Mouse (Mus musculus) ZHBTc4 (cell line): ENCODE data around the gene Tpte.
A peak's percentile ranks its signal among the peaks of the same experiment; 100 is the strongest.

Experiments
- DNase-seq: peaks from one replicate; pipeline ENCODE4 v3.0.0-alpha.2; 2011; ENCODE audit warnings: low read depth, low spot score

The Tpte gene

DNA sequence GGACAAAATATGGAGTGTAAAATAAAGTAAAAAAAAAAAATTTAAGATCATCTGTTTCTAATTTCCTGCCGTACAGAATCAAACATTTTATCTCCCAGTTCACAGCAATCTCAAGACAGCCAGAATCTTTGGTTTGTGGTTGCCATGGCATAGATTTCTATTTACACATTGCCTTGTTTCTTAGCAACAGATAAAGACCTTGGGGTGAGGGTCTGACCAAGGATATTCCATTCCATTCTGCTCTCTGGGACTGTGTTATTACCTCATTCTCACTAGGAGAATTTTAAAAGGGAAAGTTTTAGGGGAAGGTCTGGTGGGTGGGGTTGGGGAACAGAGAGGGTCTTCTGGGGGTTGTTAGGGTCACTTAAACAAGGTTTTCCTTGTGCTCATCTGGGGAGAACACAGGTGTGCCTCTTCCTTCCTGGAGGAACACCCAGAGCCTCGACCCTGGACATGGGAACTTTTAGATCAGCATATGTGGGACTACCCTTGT lies at the start of gene Tpte:
Gene Tpte (plus strand): TSS at position 443 of the 493 bp plus-strand sequence.
- no peak for DNase-seq

DNA sequence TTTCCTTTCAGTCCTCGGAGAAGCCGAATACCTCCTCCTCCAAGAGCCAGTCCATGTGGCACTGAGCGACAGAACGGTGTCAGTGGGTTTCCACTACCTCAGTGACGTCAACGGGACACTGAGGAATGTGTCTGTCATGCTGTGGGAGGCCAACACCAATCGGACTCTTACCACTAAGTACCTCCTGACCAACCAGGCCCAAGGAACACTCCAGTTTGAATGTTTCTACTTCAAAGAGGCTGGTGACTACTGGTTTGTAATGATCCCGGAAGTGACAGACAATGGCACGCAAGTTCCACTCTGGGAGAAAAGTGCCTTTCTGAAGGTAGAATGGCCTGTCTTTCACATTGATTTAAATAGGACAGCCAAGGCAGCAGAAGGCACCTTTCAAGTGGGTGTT lies 40.3 kb upstream of the Tpte start:
- peak; percentile 67 for DNase-seq

DNA sequence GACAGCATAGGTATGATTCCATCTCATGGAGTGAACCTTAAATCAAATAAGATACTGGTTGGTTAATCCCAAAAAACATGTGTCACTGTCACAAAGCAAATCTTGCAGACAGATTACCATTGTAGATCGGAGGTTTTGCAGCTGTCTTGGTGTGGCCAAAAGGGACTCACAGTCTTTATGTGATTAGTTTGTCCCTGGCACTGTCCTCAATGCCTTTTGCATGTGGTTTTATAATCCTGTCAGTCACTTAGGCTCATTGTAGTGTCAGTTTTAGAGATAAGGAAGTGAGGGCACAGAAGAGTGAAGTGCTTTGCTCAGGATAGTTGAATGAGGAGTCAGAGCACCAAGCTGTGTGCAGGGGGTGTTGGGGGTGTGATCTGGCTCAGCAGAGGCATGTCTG lies 37.6 kb upstream of the Tpte start:
- DNase-seq, result no peak

DNA sequence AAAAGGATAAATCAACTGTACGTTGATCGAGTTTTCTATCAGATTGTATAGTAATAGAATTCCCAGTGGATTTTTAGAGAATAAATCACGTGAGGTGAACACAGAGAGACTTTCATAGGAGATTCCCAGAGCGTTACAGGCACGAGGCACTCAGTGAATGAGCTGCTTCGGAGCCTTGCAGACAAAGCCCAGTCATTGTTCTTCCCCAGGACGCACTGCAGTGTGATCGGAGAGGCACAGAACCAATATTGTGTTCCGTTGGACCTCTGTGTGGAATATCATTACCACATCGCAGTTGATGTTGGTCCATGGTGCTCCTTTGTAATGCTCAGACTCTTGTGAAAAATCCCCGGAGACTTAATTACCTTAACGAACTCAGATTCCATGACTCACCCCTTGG lies 35.3 kb upstream of the Tpte start:
- DNase-seq, result no peak

DNA sequence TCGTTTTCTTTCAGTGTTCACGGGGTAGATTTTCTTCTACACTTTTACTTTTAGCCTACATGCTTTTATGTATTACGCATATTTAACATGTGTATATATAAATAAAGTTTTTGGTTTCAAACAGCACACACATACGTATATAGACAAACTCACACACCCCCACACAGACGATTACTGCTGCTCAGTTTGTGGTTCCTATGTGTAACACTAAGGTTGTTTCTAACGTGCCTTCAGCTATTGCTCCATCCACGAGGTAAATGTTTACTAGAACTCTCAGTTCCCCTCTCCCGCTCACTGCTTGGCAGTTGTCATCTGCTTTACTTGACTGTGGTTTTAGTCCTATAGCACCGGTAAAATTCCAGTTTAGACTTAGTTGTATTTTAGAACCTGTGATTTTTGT lies 34.2 kb upstream of the Tpte start:
- no peak for DNase-seq

DNA sequence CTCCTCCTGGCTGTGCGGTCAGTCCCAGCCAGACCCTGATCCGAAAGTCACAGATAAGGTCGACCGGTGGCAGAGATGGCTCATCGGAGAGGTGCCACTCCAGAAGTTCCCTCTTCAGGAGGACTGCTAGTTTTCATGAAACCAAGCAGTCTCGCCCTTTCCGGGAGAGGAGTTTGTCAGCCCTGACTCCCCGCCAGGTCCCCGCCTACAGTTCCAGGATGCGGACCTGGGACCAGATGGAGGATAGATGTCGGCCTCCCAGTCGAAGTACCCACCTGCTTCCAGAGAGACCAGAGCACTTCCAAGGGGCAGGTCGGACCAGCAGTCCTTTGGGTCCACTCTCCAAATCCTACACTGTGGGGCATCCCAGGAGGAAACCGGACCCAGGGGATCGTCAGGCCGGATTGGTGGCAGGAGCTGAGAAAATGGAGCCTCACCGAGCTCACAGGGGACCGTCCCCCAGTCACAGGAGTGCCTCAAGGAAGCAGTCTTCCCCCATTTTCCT lies 24.2 kb upstream of the Tpte start:
- peak; percentile 16 for DNase-seq

DNA sequence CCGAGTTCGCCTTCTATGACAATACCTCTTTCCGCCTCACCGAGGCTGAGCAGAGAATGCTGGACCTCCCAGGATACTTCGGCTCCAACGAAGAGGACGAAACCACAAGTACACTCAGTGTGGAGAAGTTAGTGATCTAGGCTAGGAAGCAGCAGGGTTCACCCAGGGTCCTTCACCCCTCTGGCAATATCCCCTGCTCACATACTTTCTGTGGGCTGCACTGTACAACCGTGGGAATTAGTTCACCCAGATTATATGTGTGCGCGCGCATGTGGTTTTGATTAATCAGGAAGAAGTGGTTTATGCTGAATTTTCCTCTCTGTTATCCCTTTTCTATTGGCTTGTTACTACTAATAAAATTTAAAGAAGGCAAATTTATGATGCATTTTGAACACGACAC lies 23.7 kb upstream of the Tpte start:
- DNase-seq, result peak; percentile 24

DNA sequence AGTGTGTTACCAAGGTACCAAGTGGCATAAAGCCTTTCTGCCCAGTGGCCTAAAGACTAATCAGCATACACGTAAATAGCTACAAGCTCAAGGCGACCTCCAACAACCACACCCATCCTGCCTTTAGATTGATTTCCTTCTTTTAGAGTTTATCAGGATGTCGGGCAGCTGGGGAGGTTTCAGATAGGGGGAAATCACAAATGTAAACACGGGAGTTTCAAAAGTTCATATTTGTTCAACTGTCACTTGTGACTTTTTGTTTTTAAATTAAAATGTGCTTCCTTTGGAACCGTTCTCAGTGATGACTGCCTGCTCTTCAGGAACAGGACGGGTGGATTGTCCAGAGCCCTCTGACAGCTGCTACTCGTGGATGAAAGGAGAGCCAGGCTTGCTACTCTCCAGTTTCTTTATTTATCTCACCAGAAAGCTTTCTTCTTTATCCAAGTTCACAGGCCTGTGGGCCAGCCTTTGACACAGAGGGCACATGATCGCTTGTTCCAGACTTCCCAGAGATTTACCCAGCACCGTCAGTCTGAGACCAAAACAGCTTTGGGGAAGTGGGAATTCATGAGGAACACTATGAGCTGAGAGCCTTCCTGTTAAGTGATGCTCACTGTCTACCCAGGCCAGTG lies 23.0 kb upstream of the Tpte start:
- DNase-seq, result peak; percentile 28

DNA sequence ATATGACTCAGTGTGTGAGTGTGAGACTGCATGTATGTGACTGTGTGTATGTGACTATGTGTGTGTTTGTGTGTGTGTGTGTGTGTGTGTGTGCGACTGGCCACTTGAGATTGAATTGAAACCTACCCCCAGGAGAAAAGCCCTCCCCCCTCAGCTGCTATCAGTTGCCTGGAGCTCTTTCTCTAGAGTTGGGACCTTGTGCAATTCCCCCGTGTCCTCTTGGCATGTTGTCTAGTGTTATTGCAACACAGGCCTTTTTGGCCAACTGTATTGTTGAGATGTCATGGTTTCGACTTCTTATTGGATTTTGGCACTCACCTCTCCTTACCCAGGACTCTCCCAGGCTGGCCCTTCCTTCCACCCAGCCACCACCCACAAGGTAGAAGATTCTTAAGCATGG lies 21.0 kb upstream of the Tpte start:
- no peak for DNase-seq

DNA sequence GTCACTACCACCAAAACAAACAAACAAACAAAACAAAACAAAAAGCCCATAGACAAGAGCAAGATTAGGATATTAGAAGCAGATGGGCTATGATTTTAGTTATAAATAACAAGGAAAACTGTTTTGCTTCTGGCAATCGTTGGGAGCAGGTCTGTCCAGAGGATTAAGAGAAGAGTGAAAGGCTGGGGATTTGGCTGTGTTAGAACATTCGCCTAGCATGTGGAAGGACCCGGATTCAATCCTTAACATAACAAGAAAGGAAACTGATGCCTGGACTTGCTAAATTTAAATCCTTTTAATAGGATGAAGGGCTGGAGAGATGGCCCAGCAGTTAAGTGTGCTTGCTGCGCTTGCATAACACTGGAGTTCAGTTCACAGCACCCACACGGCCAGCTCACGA lies 18.9 kb upstream of the Tpte start:
- no peak for DNase-seq

DNA sequence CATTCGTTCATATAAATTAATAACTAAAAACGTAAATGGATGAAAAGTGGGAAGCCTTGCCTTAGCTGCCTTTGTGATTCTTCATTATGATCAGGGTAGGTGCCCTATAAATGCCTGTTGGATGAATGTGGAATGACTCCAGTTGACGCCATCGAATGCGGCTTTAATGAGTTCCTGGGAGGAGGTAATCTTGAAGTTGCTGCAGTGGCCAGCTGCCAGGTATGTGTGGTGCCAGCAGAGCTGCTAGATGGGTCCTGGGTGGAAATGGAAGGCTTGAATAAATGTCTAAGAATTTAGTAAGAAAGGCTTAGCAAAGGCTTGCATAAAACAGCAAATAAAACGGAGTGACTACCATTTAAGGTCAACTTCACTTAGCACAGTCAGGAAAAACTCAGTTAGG lies 18.5 kb upstream of the Tpte start:
- no peak for DNase-seq

DNA sequence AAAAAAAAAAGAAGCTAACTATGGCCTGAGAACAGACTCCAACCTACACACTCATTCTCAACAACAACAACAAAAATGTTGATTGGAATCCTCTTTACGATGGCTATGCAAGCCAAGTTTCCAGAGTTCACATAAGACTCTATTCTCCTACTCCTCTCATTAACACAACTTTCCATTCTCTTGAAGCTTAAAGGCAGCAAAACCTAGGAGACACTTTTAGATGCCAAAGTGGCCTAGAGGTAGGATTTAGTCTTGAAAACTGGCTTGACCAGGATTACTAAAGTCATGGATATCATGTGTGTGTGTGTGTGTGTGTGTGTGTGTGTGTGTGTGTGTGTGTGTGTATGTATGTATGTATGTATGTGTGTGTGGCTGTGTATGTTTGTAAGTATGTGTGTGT lies 18.0 kb upstream of the Tpte start:
- DNase-seq, result no peak

DNA sequence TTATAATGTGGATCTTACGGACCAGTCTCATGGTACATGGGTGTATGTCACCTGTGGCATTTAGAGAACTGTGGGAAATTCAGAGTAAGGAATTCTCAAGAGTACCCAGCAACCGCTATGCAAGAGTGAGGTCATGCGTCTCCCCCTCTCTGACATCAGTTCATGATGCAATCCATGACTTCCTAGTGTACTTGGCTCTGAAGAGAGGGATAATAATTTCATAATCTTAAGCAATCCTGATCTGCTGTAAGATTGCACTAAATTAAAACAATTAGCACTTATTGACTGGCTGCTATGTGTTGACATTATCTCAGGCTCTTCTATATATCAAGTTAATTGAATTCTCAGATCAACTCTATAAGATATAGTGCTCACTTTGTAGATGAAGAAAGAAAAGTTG lies 16.4 kb upstream of the Tpte start:
- DNase-seq, result no peak

DNA sequence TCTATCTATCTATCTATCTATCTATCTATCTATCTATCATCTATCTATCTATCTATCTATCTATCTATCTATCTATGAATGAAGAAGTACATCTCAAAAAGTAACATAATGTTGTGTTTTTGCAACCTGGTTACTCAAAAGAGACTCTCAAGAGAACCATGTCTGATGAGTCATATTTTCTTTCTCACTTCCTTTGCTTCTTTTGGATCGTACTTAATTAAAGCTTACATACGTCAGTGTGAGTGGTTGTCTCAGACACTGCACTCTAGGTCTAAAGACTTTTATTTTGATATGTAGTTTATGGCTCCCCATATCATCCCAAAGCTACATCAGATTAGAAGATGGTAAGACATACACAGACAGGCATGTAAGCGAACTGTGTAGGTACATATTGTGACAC lies 10.1 kb upstream of the Tpte start:
- DNase-seq, result no peak

DNA sequence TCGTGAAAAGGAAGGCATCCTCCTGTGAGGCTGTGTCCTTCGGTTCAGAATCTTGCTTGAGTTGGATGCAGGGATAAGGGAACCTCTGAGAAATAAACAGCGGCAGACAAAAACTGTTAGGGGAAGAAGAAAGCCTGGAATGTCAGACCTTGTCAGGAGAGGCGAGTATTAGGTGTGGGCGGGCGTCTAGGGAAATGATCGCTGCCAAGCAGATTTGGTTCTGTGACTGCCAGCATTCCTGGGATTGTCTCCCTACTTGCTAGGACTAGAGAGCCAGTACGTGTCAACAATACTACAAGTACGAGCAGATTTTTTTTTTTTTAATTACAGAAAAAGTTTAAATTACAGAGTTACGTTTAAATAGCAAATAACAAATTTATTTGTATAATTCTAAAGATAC lies 8.6 kb upstream of the Tpte start:
- DNase-seq, result peak; percentile 20

DNA sequence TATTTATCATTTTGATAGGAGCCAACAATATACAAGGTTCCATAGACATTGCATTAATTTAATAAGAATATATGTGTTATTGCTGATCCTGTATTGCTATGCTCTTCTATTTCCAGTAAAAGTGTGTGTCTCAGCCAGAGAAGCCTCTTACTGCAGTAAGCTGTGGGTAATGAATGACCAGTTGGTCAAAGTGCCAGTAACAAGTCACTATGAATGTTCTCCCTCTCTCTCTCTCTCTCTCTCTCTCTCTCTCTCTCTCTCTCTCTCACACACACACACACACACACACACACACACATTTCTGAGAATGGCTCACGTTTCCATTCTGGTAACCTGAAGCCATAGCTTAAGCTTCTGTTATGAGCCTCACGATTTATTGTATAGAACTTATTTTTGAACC lies 19.1 kb downstream of the Tpte start:
- DNase-seq, result no peak

DNA sequence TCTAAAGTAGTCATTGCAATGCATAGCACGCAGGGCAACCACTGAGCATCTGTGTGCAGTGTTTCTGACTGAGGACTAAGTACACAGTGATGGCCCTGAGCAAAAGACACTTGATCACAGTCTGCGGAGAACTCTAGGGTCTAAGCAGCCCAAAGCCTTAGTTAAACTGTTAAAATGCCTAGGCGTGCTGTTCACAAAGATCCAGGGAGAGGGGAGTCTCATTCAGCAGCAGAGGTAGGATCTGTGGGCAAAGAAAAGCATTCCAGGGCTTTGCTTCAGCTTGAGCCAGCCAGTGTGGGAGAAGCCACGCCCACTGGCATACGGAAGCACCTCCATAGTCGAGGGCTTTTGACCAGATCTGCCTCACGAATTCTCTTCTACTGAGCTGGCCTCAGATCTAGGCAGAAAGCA lies 19.7 kb downstream of the Tpte start:
- DNase-seq, result peak; percentile 61

DNA sequence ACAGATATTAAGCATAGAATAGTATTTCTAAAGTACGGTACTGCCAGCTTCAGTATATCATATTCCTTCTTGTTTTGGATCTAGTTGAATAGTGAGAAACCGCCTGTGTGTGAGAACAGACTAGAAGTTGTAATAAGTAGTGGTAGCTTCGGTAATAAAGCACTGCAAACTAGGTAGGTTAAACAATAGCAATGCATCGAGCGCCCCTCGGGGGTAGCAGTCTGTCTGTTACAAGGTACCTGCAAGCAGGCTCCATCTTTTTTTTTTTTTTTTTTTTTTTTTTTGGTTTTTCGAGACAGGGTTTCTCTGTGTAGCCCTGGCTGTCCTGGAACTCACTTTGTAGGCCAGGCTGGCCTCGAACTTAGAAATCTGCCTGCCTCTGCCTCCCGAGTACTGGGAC lies 20.8 kb downstream of the Tpte start:
- peak; percentile 8 for DNase-seq

DNA sequence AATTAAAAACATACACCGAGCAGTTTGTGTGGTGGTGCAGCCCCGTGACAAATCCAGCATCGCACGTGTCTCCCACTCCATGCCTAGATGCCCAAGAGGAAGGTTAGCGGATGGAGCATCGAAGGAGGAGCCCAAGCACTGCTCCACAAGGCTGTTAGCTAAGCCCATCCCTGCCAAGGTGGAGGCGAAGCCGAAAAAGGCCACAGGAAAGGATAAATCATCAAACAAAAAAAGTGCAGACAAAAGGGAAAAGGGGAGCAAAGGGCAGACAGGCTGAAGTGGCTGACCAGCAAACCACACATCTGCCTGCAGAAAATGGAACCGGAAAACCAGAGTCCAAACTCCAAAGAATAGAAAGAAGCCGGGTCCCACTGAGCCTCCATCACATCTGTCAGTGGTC lies 23.8 kb downstream of the Tpte start:
- no peak for DNase-seq

DNA sequence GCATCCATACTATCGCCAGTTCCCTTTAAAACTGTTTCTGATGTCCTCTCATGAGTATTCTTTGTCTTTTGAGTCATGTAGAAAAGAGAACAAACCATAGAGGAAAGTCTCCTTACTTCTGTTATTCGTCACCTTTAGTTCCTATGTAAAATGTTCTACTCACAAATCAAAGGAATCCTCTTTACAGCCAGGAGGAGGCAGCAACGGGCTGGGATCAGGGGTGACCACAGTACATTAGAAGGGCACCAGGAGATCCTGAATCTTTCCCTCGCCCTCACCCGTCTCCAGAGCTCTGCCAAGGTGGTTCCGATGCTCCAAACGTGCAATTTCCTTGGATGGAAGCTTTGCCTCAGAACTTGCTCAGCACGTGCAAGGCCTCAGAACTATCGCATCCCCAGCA lies 28.2 kb downstream of the Tpte start:
- DNase-seq, result peak; percentile 44

DNA sequence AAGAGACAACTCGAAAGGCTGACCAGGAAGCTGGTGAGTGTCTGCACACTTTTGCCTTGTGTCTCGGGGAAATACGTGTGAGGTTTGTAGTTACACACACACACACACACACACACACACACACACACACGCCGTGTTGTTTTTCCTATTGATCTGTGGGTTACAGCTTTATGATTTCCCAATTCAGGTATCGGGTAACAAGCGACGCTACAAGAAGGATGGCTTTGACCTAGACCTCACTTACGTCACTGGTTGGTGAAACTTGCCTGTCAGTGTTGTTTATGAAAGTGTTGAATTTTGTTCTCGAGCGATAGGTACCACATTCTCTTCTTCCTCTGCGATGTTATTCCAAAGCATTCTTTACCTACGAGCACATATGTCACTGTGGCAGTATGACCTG lies 52.2 kb downstream of the Tpte start:
- DNase-seq, result no peak

DNA sequence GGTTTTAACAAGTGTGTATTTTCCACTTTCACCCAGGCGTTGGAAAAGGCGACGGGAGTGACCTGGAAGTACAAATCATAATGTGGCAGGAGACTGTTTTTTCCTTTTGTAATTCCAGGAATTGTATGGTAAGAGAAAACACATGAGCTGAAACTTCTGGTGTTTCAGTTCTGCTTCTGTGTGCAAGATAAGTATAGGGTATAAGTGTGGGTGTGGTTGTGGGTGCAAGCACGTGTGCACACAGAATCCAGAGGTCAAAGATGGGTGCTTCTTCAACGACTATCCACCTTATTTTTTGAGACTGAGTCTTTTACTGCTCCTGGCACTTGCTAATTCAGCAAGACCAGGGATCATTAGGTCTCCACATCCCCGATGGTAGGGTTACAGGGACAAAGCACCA lies 76.1 kb downstream of the Tpte start:
- no peak for DNase-seq

DNA sequence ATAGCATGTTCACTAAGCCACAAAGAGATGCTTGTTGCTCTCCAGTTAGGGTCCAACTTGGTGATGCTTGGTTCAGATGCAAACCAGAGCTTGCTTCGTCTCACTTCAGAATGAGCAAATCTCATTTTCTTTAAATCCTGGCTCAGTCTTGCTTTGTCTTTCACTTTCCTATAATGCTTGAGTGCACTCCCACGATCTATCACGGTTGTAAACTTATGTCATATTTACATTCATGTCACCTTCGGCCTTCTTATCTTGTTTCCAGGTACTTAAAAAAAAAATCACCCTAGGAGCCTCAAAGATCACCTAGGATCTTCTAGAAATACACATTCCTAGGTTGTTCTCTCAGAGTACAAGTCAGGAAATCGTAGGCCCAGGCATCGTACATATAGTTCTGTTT lies 76.6 kb downstream of the Tpte start:
- no peak for DNase-seq

DNA sequence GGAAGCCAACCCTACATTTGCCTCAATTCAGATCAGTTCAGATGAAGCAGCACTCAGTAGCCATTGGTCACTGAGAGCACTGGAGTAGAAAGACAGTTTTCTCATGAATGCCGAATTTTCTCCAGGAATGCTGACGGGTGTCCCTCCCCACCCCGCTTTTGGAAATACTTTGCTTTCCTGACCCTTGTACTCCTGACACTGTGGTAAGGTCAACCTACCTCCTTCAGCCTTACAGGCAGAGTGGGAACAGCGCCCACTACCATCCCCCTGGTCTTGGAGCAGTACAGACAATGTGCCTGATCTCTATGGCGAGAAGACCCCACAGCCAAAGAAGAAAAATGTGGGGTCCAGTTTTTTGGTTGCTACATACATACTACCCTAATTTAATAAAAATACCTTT lies 93.1 kb downstream of the Tpte start:
- DNase-seq, result no peak
